Mouse (Mus musculus) heart, embryonic 16.5 days (tissue): ENCODE results near the gene Arl11. TPM values are rescaled to one million over a fixed set of nuclear protein-coding genes. Genes with fewer than 3 reads are reported as not detected.

Source experiments
- ATAC-seq: fragments of 200-750 bp; cut with Nextera tagmentation; replicated peaks from 2 replicates; pipeline ENCODE4 v1.8.0; 2017; ENCODE audit warnings: moderate number of reproducible peaks; ENCODE audit not compliant: insufficient read depth, low FRiP score; ENCODE audit errors: extremely low read depth
- H3K27ac ChIP-seq: fragments of 300-500 bp; sonication (generic); 2 replicates; pipeline ENCODE4 v1.5.1; 2014; ENCODE audit warnings: mild to moderate bottlenecking, low read length, control low read depth, moderate library complexity
- H3K27me3 ChIP-seq: fragments of 300-500 bp; sonication (generic); 2 replicates; pipeline ENCODE4 v1.6.1; 2014; ENCODE audit warnings: low read length, mixed read lengths; ENCODE audit not compliant: control insufficient read depth, insufficient read depth
- H3K36me3 ChIP-seq: fragments of 300-500 bp; sonication (generic); 2 replicates; pipeline ENCODE4 v1.6.1; 2014; ENCODE audit not compliant: control insufficient read depth, insufficient read depth
- H3K4me1 ChIP-seq: fragments of 300-500 bp; sonication (generic); 2 replicates; pipeline ENCODE4 v1.6.1; 2014; ENCODE audit warnings: low read length, mixed read lengths; ENCODE audit not compliant: control insufficient read depth, insufficient read depth
- H3K4me2 ChIP-seq: fragments of 300-500 bp; sonication (generic); 2 replicates; pipeline ENCODE4 v1.6.1; 2014; ENCODE audit warnings: low read depth, mild to moderate bottlenecking, control low read depth, low read length
- H3K4me3 ChIP-seq: fragments of 300-500 bp; sonication (generic); 2 replicates; pipeline ENCODE4 v1.5.1; 2014; ENCODE audit warnings: mild to moderate bottlenecking, control low read depth, low read length
- H3K9ac ChIP-seq: fragments of 300-500 bp; sonication (generic); 2 replicates; pipeline ENCODE4 v1.6.1; 2014; ENCODE audit warnings: low read length, control low read depth
- H3K9me3 ChIP-seq: fragments of 300-500 bp; sonication (generic); replicated peaks from 2 replicates; pipeline ENCODE4 v1.6.1; 2016; ENCODE audit warnings: low read length; ENCODE audit not compliant: control insufficient read depth
- WGBS: fragments of 180-500 bp; shearing (Covaris S2); extraction: QIAGEN DNeasy Blood & Tissue Kit; methylation state at CpG from one replicate; pipeline ENCODE4 v1.1.7; 2014; 5-methylcytosine and 5-hydroxymethylcytosine counted together
- polyA plus RNA-seq: library from polyadenylated mRNA; unstranded; fragments of >200 nt; fragmentation: Nextera tagmentation; extraction: Ambion mirVana; gene quantifications from 2 replicates; pipeline ENCODE4 v1.2.1, GENCODE M21; 2015

The Arl11 gene
- polyA plus RNA-seq, 1 experiment from 2014 or later = 1.3 TPM

GRCm38 (mm10) chr14:61346827-61347698, 37.5 kb downstream of the Arl11 start:
- ATAC-seq = no peak; the same call in 1 of the 2 replicates
- H3K27ac ChIP-seq = no peak overlapping the region
- no peak overlapping the region for H3K9ac ChIP-seq
- WGBS = 83% methylated on average over 10 of the region's 10 CpGs
- no peaks in the 10 kb centered on the region for H3K36me3 ChIP-seq
- no peak overlapping the region for H3K4me3 ChIP-seq
- no peaks in the 10 kb centered on the region for H3K4me1 ChIP-seq
- no peaks in the 10 kb centered on the region for H3K9me3 ChIP-seq
- H3K27me3 ChIP-seq = no peaks in the 10 kb centered on the region
- H3K4me2 ChIP-seq = no peak overlapping the region

DNA sequence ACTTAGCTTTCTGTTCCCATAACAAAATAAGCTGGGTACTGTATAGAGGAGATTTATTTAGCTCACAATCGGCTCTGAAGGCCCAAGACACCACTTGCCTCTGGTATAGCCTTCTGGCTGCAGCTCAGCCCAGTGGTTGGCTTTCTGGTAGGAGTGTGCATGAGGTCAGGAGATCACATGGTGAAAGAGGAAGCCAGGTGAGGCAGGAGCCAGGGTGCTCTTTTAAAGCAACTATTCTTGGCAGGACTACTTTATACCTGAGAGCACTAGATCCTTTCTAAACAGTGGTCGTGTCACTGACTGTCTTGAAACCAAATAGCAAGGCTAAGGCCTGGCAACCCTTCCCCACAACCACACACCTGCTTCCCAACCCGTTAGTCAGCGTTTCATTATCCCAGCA, 40.3 kb downstream of the Arl11 start:
- Histone ChIP-seq H3K27me3 (no peaks in the 10 kb centered on the region), H3K27ac (no peak overlapping the region), H3K9me3 (no peaks in the 10 kb centered on the region), H3K4me2 (no peak overlapping the region), H3K36me3 (no peaks in the 10 kb centered on the region), H3K4me1 (no peaks in the 10 kb centered on the region), H3K9ac (no peak overlapping the region), H3K4me3 (no peak overlapping the region)
- WGBS = 79% methylated on average over 4 of the region's 4 CpGs
- ATAC-seq = no peak

- WGBS = 48% methylated on average over 6 of the region's 6 CpGs
- H3K36me3 ChIP-seq = no peaks in the 10 kb centered on the region
- no peaks in the 10 kb centered on the region for H3K9me3 ChIP-seq
- H3K27ac ChIP-seq = no peak overlapping the region
- ATAC-seq = no peak
- H3K4me3 ChIP-seq = no peak overlapping the region
- no peak overlapping the region for H3K4me2 ChIP-seq
- H3K9ac ChIP-seq = no peak overlapping the region
- no peaks in the 10 kb centered on the region for H3K27me3 ChIP-seq
- H3K4me1 ChIP-seq = no peaks in the 10 kb centered on the region
These were observed 41.3 kb downstream of the Arl11 start for GRCm38 (mm10) chr14:61350808-61351207.

DNA sequence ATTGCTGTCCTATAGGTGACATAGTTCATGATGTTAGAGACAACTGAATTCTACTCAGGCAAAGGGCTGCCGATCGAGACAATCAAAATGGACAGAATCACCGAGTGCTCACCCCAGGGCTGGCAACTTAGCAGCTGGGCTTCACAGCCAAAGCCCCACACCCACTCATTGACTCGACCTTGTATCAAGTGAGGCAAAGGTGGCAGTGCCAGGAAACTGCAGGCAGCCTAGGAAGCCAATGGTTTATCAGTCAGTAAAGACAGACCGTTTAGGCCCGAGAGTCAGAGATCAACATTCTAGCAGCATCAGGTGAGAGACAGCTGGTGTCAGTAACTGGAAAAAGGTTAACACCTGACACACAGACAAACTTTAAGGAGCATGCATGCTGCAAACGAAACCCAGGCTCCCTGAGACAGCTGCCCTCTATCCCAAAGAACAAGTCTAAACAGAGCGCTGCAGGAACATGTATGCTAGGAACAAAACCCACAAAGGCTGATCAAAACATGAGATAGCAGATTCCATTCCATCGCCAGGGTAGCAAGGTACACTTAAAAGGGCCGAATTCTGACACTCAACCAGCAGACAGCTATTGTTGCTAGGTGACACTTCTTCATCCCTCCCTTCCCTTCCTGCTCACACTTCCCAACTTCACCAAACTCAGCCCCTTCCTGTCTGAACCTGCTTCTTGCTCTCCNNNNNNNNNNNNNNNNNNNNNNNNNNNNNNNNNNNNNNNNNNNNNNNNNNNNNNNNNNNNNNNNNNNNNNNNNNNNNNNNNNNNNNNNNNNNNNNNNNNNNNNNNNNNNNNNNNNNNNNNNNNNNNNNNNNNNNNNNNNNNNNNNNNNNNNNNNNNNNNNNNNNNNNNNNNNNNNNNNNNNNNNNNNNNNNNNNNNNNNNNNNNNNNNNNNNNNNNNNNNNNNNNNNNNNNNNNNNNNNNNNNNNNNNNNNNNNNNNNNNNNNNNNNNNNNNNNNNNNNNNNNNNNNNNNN, 45.0 kb downstream of the Arl11 start:
- no peaks in the 10 kb centered on the region for H3K27me3 ChIP-seq
- no peak overlapping the region for H3K27ac ChIP-seq
- H3K4me3 ChIP-seq = no peak overlapping the region
- WGBS = 58% methylated on average over 10 of the region's 10 CpGs
- peak; percentile 52 for ATAC-seq
- H3K4me1 ChIP-seq = no peaks in the 10 kb centered on the region
- H3K9ac ChIP-seq = no peak overlapping the region
- no peaks in the 10 kb centered on the region for H3K36me3 ChIP-seq
- no peak overlapping the region for H3K4me2 ChIP-seq
- no peaks in the 10 kb centered on the region for H3K9me3 ChIP-seq

- H3K4me2 ChIP-seq = peak within 1 kb of the TSS; percentile 66
- H3K4me1 ChIP-seq = peaks cover 3% of the 10 kb centered on the region
- H3K9me3 ChIP-seq = no peaks in the 10 kb centered on the region
- H3K36me3 ChIP-seq = no peaks in the 10 kb centered on the region
- peak within 1 kb of the TSS; percentile 71 for H3K4me3 ChIP-seq
- peak within 1 kb of the TSS; percentile 79 for H3K9ac ChIP-seq
- peak within 1 kb of the TSS; percentile 73 for H3K27ac ChIP-seq
- WGBS = 2% methylated on average over 40 of the region's 40 CpGs
- H3K27me3 ChIP-seq = no peaks in the 10 kb centered on the region
- peak; percentile 93 for ATAC-seq
These were observed 50.8 kb downstream of the Arl11 start, which contains the start of gene Ebpl for GRCm38 (mm10) chr14:61360131-61360980. Gene Ebpl (minus strand): TSS chr14:61360439.

- H3K4me3 ChIP-seq = no peak overlapping the region; the same call in 1 of the 2 replicates
- WGBS = 37% methylated on average over 3 of the region's 3 CpGs
- H3K27ac ChIP-seq = no peak overlapping the region
- H3K4me1 ChIP-seq = peaks cover 3% of the 10 kb centered on the region
- H3K4me2 ChIP-seq = peak overlapping the region; percentile 66
- no peak overlapping the region; the same call in 1 of the 2 replicates for H3K9ac ChIP-seq
- no peak for ATAC-seq
- no peaks in the 10 kb centered on the region for H3K36me3 ChIP-seq
- H3K27me3 ChIP-seq = no peaks in the 10 kb centered on the region
- H3K9me3 ChIP-seq = no peaks in the 10 kb centered on the region
These were observed 51.5 kb downstream of the Arl11 start for GRCm38 (mm10) chr14:61360981-61361511.

Other genes with a start within 250 kb of the Arl11 start
- gene Sacs, start 171.3 kb upstream of the Arl11 start, polyA plus RNA-seq = 3.6 and 4.4 TPM in 2 replicates
- 69.2 and 70.5 TPM in 2 replicates for gene Sgcg, start 51.3 kb upstream of the Arl11 start, polyA plus RNA-seq
- 4.0 and 4.2 TPM in 2 replicates for gene Ebpl, start 50.7 kb downstream of the Arl11 start, polyA plus RNA-seq
- 32.3 and 35.3 TPM in 2 replicates for gene Kpna3, start 130.1 kb downstream of the Arl11 start, polyA plus RNA-seq
- 22.4 and 29.6 TPM in 2 replicates for gene Spryd7, start 247.1 kb downstream of the Arl11 start, polyA plus RNA-seq